8 mouse cellular contexts compared by ENCODE assay signal in the genomic region with DNA sequence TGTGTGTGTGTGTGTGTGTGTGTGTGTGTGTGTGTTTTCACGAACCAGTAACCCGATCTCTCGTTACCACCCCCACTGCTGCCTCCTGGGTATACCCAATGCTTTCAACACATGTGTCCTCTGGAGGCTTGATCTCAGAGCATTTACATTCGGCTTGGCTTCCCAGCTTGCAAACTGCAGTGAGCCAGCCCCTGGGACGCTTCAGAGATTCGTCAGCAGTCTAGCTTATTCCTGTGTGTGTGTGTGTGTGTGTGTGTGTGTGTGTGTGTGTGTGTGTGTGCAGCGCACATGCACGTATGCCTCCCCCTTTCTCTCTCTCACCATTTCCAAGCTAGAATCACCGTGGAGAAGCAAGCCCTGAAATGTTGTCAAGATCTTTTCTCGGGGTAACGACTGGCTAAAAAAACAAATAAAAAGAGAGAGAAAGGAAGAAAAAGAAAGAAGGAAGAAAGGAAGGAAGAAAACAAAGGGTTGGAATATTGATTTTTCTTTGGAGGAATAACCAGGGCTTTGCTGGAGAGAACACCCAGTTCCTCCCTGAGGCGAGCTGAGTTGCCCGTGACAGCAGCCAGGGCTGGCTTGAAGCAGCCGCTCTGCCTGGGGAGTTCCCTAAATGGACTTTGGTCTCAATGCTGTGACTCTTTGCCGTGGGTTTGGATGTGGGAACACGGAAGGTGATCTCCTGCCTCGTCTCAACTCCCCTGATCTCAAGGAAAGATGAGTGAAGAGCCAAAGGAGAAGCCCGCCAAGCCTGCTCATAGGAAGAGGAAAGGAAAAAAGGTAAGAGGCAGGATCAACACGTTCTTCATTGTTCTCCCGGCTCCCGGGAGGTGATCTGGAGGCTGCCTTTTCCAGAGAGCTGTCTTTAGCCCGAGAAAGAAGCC.
DNase-seq lines count a peak whose midpoint lies in the region; ATAC-seq and TF ChIP-seq lines count a peak whose summit lies in the region.

No protein-coding gene starts in this region.

- no peaks in the 10 kb centered on the region for H3K36me3 ChIP-seq in E14TG2a.4 (ENCODE audit: insufficient read depth, low read length)
- H3K36me3 ChIP-seq in hindbrain, embryonic 10.5 days = no peaks in the 10 kb centered on the region
- H3K36me3 ChIP-seq in lung, postnatal 0 days (ENCODE audit: insufficient read depth, low read length) = no peaks in the 10 kb centered on the region

- peaks cover 41% of the 10 kb centered on the region for H3K4me1 ChIP-seq in E14TG2a.4 (replicated peaks; ENCODE audit: low read depth, low read length)
- peaks cover 54% of the 10 kb centered on the region for H3K4me1 ChIP-seq in hindbrain, embryonic 10.5 days (replicated peaks)
- no peaks in the 10 kb centered on the region for H3K4me1 ChIP-seq in lung, postnatal 0 days (ENCODE audit: insufficient read depth, low read depth, low read length)

- TF ChIP-seq CTCF in E14TG2a.4 (conservative IDR thresholded peaks at IDR 0.05; ENCODE audit: low read length) = no peak
- TF ChIP-seq CTCF in lung, postnatal 0 days (IDR thresholded peaks at IDR 0.05) = no peak

- H3K4me2 ChIP-seq in lung, postnatal 0 days (replicated peaks; ENCODE audit: low read depth, low read length) = peak overlapping the region; percentile 44

- H3K9ac ChIP-seq in lung, postnatal 0 days (replicated peaks; ENCODE audit: low read depth) = no peak overlapping the region

- 0 out of 2 replicates have a peak, but pooled peaks cover 5% of the 10 kb centered on the region for H3K27me3 ChIP-seq in E14TG2a.4 (ENCODE audit: insufficient read depth, low read length)
- no peaks in the 10 kb centered on the region for H3K27me3 ChIP-seq in hindbrain, embryonic 10.5 days (ENCODE audit: insufficient read depth, poor library complexity, severe bottlenecking)
- no peaks in the 10 kb centered on the region for H3K27me3 ChIP-seq in lung, postnatal 0 days (replicated peaks; ENCODE audit: insufficient read depth, low read length)

- no peak for TF ChIP-seq EP300 in lung, postnatal 0 days (IDR thresholded peaks at IDR 0.05)

- 3% methylated on average over 22 of the region's 22 CpGs for WGBS in hindbrain, embryonic 10.5 days
- 4% methylated on average over 22 of the region's 22 CpGs for WGBS in lung, postnatal 0 days

- peak overlapping the region; percentile 87 for H3K27ac ChIP-seq in hindbrain, embryonic 10.5 days
- no peak overlapping the region for H3K27ac ChIP-seq in lung, postnatal 0 days (ENCODE audit: low read length)

- peak; percentile 55 for ATAC-seq in lung, postnatal 0 days

- H3K4me3 ChIP-seq in E14TG2a.4 (replicated peaks; ENCODE audit: low read length) = peak overlapping the region; percentile 23; the same call in 1 of the 2 replicates
- peak overlapping the region; percentile 52 for H3K4me3 ChIP-seq in hindbrain, embryonic 10.5 days
- H3K4me3 ChIP-seq in lung, postnatal 0 days (ENCODE audit: low read depth, low read length) = peak overlapping the region; percentile 8; the same call in 1 of the 2 replicates

- no peaks in the 10 kb centered on the region for H3K9me3 ChIP-seq in E14TG2a.4 (ENCODE audit: low read length)
- no peaks in the 10 kb centered on the region for H3K9me3 ChIP-seq in hindbrain, embryonic 10.5 days
- H3K9me3 ChIP-seq in lung, postnatal 0 days (ENCODE audit: low read length) = no peaks in the 10 kb centered on the region

- DNase-seq in cerebellum, adult 8-10 months = peak; percentile 39
- peak; percentile 81 for DNase-seq in forelimb bud, embryonic 11.5 days (ENCODE audit: low read depth, low spot score)
- peak; percentile 75 for DNase-seq in hindbrain, embryonic 10.5 days (ENCODE audit: low spot score)
- peak; percentile 69 for DNase-seq in layer of hippocampus, adult 9-11 months
- peak; percentile 26 for DNase-seq in lung, postnatal 0 days (ENCODE audit: low spot score)
- DNase-seq in right cerebral cortex, postnatal 14 days = peak; percentile 70
- no peak for DNase-seq in thymus, postnatal 36 days

Comparison
In these comparisons a context has a peak if more than half of its experiments do, and no peak if none do; other contexts are left out.
1. DNase-seq: peak in cerebellum, adult 8-10 months (single experiment), forelimb bud, embryonic 11.5 days (single experiment), hindbrain, embryonic 10.5 days (single experiment), layer of hippocampus, adult 9-11 months (single experiment), lung, postnatal 0 days (single experiment) and right cerebral cortex, postnatal 14 days (single experiment); none in thymus, postnatal 36 days (0 of 2).
2. Peak in every context shown above with its lines, with median percentiles within 50 percentile points of each other: H3K4me3 ChIP-seq.